Mouse (Mus musculus): ENCODE data around the gene Wdr62. TPM values are rescaled to one million over a fixed set of nuclear protein-coding genes. Genes with fewer than 3 reads are reported as not detected.

Gene Wdr62
- total and polyA plus RNA-seq, 3 experiments: 8.2 to 59.1 (median 57.9) TPM

DNA sequence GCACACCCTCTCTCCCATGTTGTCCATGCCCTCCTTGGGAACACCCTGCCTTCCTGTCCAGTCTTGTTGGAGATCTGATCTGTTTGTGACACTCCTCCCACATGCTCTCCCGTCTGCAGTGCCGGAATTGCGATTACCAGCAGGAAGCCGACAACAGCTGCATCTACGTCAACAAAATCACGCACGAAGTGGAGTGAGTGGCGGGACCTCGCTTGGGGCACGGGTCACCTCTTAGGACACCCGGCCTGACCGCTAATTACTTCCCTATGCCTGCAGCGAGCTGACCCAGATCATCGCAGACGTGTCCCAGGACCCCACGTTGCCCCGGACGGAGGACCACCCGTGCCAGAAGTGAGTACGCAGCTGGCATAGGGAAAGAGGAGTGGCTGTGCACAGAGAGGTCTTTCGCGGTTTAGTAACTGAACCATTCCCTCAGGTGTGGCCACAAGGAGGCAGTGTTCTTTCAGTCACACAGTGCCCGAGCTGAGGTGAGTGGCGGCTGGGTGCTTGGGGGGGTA, 47.5 kb downstream of the Wdr62 start:
- H3K9me3 ChIP-seq (replicated peaks): no peaks in the 10 kb centered on the region
- ATAC-seq (ENCODE audit: extremely low read depth, insufficient number of reproducible peaks, low FRiP score, poor library complexity, severe bottlenecking) (no peak), DNase-seq (ENCODE audit: low spot score) (peak; percentile 45)
- no peaks in the 10 kb centered on the region for H3K27me3 ChIP-seq (ENCODE audit: insufficient read depth, low read length)
- peaks cover 54% of the 10 kb centered on the region for H3K36me3 ChIP-seq (replicated peaks)
- H3K4me3 ChIP-seq (ENCODE audit: low read depth, low read length): peak overlapping the region; percentile 98
- H3K4me1 ChIP-seq (ENCODE audit: insufficient read depth, low read depth, low read length): peaks cover 28% of the 10 kb centered on the region
- no peak for TF ChIP-seq GATA2 (IDR thresholded peaks at IDR 0.05; ENCODE audit: borderline replicate concordance, low read depth, low read length)
- no peak for TF ChIP-seq POLR2AphosphoS5 (IDR thresholded peaks at IDR 0.05; ENCODE audit: insufficient replicate concordance, low read depth, low read length)
- TF ChIP-seq CTCF (IDR thresholded peaks at IDR 0.05; ENCODE audit: low read depth, low read length): no peak
- TF ChIP-seq GATA1 (IDR thresholded peaks at IDR 0.05; ENCODE audit: borderline replicate concordance, low read length): no peak
- TF ChIP-seq TAL1 (conservative IDR thresholded peaks at IDR 0.05; ENCODE audit: low read depth, low read length): no peak

DNA sequence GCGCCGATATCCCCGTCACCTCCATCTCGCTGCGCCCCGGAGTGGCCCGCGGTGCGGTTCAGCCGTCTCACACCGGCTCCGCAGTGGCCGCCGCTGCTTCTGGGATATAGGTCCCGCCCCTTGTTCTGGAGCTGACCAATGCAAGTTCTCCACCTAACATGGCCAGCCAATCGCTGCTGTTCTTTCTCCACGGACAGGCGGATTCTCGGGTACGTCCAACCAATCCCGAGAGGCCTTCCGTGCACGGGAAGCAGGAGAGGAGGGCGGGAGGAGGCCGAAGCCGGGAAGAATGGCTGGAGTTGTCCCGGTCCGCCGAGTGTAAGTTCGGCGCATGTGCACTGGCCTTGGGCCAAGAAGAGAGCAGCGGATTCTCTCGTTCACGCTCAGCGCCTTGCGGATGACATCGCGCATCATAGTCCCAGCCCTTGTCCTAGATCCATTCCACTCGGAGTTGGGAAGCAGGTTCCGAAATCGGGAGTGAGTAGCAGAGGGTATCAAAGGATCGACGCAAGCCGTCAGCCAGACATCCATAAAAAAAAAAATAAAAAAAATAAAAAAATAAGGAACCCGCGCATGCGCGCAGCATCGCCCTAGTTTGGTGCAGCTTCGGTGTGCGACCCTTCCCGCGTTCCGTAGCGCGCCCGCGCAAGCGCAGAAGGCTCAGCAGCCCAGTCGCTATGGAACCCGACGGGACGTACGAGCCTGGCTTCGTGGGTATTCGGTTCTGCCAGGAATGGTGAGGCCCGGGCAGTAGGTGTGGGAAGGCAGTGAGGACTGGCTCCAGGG, 48.4 kb downstream of the Wdr62 start, which contains the start of the genes Polr2i and Tbcb:
Gene Polr2i (plus strand): TSS at position 280 of the 786 bp plus-strand sequence.
Gene Tbcb (minus strand): TSS at position 604 of the 786 bp plus-strand sequence.
- ATAC-seq (ENCODE audit: extremely low read depth, insufficient number of reproducible peaks, low FRiP score, poor library complexity, severe bottlenecking): peak; percentile 98
- Histone ChIP-seq H3K4me1 (ENCODE audit: insufficient read depth, low read depth, low read length) (peaks cover 28% of the 10 kb centered on the region), H3K4me3 (ENCODE audit: low read depth, low read length) (peak within 1 kb of the TSS; percentile 98), H3K27me3 (ENCODE audit: insufficient read depth, low read length) (no peaks in the 10 kb centered on the region), H3K36me3 (replicated peaks) (peaks cover 62% of the 10 kb centered on the region), H3K9me3 (replicated peaks) (no peaks in the 10 kb centered on the region)
- peak; percentile 99 for DNase-seq (ENCODE audit: low spot score)
- TF ChIP-seq POLR2AphosphoS5 (IDR thresholded peaks at IDR 0.05; ENCODE audit: insufficient replicate concordance, low read depth, low read length) (no peak), GATA2 (IDR thresholded peaks at IDR 0.05; ENCODE audit: borderline replicate concordance, low read depth, low read length) (no peak)

DNA sequence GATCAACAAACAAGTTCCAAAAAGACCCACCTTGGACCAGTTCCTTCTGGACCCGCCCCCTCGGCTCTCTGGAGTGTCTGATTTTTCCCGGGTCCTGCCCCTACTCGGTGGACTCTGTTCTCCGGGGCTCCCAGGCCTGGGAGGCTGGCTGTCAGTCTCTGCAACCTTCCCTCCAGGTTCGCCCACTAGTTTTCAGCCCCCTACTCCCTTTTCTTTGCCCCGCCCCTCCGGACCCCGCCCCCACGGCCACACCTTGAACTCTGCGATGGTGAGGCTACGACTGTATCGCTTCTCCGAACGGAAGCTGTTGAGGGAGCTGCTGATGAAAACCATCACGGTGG, 48.9 kb downstream of the Wdr62 start:
- no peak for ATAC-seq (ENCODE audit: extremely low read depth, insufficient number of reproducible peaks, low FRiP score, poor library complexity, severe bottlenecking)
- peaks cover 68% of the 10 kb centered on the region for H3K36me3 ChIP-seq (replicated peaks)
- TF ChIP-seq GATA1 (IDR thresholded peaks at IDR 0.05; ENCODE audit: borderline replicate concordance, low read length) (no peak), CTCF (IDR thresholded peaks at IDR 0.05; ENCODE audit: low read depth, low read length) (no peak), TAL1 (conservative IDR thresholded peaks at IDR 0.05; ENCODE audit: low read depth, low read length) (no peak), POLR2AphosphoS5 (IDR thresholded peaks at IDR 0.05; ENCODE audit: insufficient replicate concordance, low read depth, low read length) (no peak), GATA2 (IDR thresholded peaks at IDR 0.05; ENCODE audit: borderline replicate concordance, low read depth, low read length) (no peak)

DNA sequence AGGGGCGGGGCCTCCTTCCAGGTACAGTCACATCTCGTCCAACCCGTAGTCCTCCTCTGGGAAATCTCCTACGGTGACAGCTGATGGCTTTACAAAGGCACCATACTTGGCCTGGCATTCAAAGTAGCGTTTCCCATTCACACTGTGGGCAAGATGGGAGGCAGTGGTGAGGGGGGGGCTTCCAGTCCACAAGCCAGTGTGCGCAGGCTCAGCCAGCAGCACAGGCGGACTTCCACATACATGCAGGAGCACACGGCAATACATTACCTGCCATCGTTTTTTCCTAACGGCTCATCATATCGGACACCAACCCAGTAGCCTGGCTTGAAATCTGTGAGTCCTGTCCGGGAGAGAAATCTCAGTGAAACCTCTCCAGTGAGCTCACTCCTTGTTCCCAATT, 56.0 kb downstream of the Wdr62 start:
- Histone ChIP-seq H3K36me3 (replicated peaks) (peaks cover 52% of the 10 kb centered on the region), H3K4me1 (ENCODE audit: insufficient read depth, low read depth, low read length) (peaks cover 19% of the 10 kb centered on the region), H3K4me3 (ENCODE audit: low read depth, low read length) (no peak overlapping the region), H3K9me3 (replicated peaks) (no peaks in the 10 kb centered on the region; the same call in 1 of the 2 replicates), H3K27me3 (ENCODE audit: insufficient read depth, low read length) (no peaks in the 10 kb centered on the region)
- TF ChIP-seq TAL1 (conservative IDR thresholded peaks at IDR 0.05; ENCODE audit: low read depth, low read length) (no peak), CTCF (IDR thresholded peaks at IDR 0.05; ENCODE audit: low read depth, low read length) (no peak), GATA1 (IDR thresholded peaks at IDR 0.05; ENCODE audit: borderline replicate concordance, low read length) (no peak), POLR2AphosphoS5 (IDR thresholded peaks at IDR 0.05; ENCODE audit: insufficient replicate concordance, low read depth, low read length) (no peak)
- no peak for ATAC-seq (ENCODE audit: extremely low read depth, insufficient number of reproducible peaks, low FRiP score, poor library complexity, severe bottlenecking)
- DNase-seq (ENCODE audit: low spot score): no peak

More for the DNA sequence above, 48.9 kb downstream of the Wdr62 start:
- Histone ChIP-seq H3K4me3 (ENCODE audit: low read depth, low read length) (peak overlapping the region; percentile 98), H3K4me1 (ENCODE audit: insufficient read depth, low read depth, low read length) (peaks cover 28% of the 10 kb centered on the region), H3K9me3 (replicated peaks) (no peaks in the 10 kb centered on the region), H3K27me3 (ENCODE audit: insufficient read depth, low read length) (no peaks in the 10 kb centered on the region)
- no peak for DNase-seq (ENCODE audit: low spot score)

DNA sequence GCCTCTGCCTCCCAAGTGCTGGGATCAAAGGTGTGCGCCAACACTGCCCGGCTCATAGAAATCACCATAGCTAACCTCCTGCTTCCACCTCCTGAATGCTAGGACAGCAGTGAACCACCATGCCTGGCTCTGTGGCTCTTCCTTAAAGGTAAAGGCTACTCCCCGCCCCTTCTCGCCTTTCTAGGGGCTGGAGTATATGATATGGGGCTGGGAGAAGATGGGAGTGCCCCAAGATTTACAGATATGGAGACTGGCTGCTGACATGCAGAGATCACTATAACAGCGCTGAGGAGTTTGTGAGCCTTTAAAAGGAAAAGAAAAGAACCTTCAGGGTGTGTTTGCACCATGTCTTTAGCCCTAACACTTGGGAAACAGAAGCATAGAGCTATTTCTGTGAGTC, 58.0 kb downstream of the Wdr62 start:
- TF ChIP-seq CTCF (IDR thresholded peaks at IDR 0.05; ENCODE audit: low read depth, low read length): no peak
- no peak for TF ChIP-seq GATA1 (IDR thresholded peaks at IDR 0.05; ENCODE audit: borderline replicate concordance, low read length)
- no peak for ATAC-seq (ENCODE audit: extremely low read depth, insufficient number of reproducible peaks, low FRiP score, poor library complexity, severe bottlenecking)

DNA sequence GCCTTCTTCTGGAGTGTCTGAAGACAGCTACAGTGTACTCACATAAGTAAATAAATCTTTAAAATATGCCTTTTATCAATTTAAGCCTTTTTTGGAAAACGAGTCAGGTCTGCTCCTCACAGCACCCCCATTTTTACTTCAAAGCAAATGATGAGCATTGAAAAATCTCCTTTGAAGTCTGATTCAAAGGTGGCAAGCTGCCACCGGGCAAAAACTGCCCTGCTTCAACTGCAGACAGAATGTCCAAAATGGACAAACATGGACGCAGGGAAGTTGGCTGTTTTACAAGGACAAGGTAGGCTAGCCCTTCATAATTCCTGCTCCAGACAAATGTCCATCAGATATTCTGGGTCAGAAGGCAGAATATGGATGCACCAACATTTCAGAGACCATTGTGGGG, 58.8 kb downstream of the Wdr62 start:
- H3K4me3 ChIP-seq (ENCODE audit: low read depth, low read length): no peak overlapping the region
- no peak for TF ChIP-seq POLR2AphosphoS5 (IDR thresholded peaks at IDR 0.05; ENCODE audit: insufficient replicate concordance, low read depth, low read length)
- TF ChIP-seq CTCF (IDR thresholded peaks at IDR 0.05; ENCODE audit: low read depth, low read length): no peak
- no peak for TF ChIP-seq GATA1 (IDR thresholded peaks at IDR 0.05; ENCODE audit: borderline replicate concordance, low read length)
- TF ChIP-seq TAL1 (conservative IDR thresholded peaks at IDR 0.05; ENCODE audit: low read depth, low read length): no peak
- no peak for TF ChIP-seq GATA2 (IDR thresholded peaks at IDR 0.05; ENCODE audit: borderline replicate concordance, low read depth, low read length)
- no peak for ATAC-seq (ENCODE audit: extremely low read depth, insufficient number of reproducible peaks, low FRiP score, poor library complexity, severe bottlenecking)
- no peak for DNase-seq (ENCODE audit: low spot score)
- no peaks in the 10 kb centered on the region for H3K27me3 ChIP-seq (ENCODE audit: insufficient read depth, low read length)
- H3K9me3 ChIP-seq (replicated peaks): no peaks in the 10 kb centered on the region; the same call in 1 of the 2 replicates
- H3K36me3 ChIP-seq (replicated peaks): peaks cover 26% of the 10 kb centered on the region
- peaks cover 29% of the 10 kb centered on the region for H3K4me1 ChIP-seq (ENCODE audit: insufficient read depth, low read depth, low read length)

More for the DNA sequence above, 58.0 kb downstream of the Wdr62 start:
- no peak for DNase-seq (ENCODE audit: low spot score)
- peaks cover 24% of the 10 kb centered on the region for H3K4me1 ChIP-seq (ENCODE audit: insufficient read depth, low read depth, low read length)
- H3K4me3 ChIP-seq (ENCODE audit: low read depth, low read length): no peak overlapping the region
- H3K9me3 ChIP-seq (replicated peaks): no peaks in the 10 kb centered on the region; the same call in 1 of the 2 replicates
- no peaks in the 10 kb centered on the region for H3K27me3 ChIP-seq (ENCODE audit: insufficient read depth, low read length)
- H3K36me3 ChIP-seq (replicated peaks): peaks cover 34% of the 10 kb centered on the region
